Mouse (Mus musculus) testis, postnatal 14 days (tissue): ENCODE results near the gene Ostf1.

Source experiments
- DNase-seq: peaks from one replicate; pipeline ENCODE4 v3.0.0; 2021; ENCODE audit warnings: low spot score

Ostf1 gene

GRCm38 (mm10) chr19:18631644-18632219 is at the start of gene Ostf1, which contains the start of gene Nmrk1:
Ostf1 (minus strand) TSS chr19:18631823.
Nmrk1 (plus strand) TSS chr19:18631950.
- peak; percentile 97 for DNase-seq

- DNase-seq: no peak
Measured at GRCm38 (mm10) chr19:18673116-18673515, 41.5 kb upstream of the Ostf1 start.

- DNase-seq: no peak
Measured at GRCm38 (mm10) chr19:18672498-18672897, 40.9 kb upstream of the Ostf1 start.

- peak; percentile 60 for DNase-seq
Measured at GRCm38 (mm10) chr19:18671056-18671741, 39.6 kb upstream of the Ostf1 start.

GRCm38 (mm10) chr19:18670608-18671007 is 39.0 kb upstream of the Ostf1 start, which contains the start of gene Carnmt1:
Carnmt1 (plus strand) TSS chr19:18670764.
- peak; percentile 98 for DNase-seq

GRCm38 (mm10) chr19:18669551-18669950 is 37.9 kb upstream of the Ostf1 start:
- no peak for DNase-seq

GRCm38 (mm10) chr19:18666966-18667365 is 35.3 kb upstream of the Ostf1 start:
- DNase-seq: no peak

GRCm38 (mm10) chr19:18663904-18664303 is 32.3 kb upstream of the Ostf1 start:
- no peak for DNase-seq

GRCm38 (mm10) chr19:18661683-18662082 is 30.1 kb upstream of the Ostf1 start:
- no peak for DNase-seq

GRCm38 (mm10) chr19:18660466-18660865 is 28.8 kb upstream of the Ostf1 start:
- DNase-seq: no peak

- no peak for DNase-seq
Measured at GRCm38 (mm10) chr19:18659349-18659748, 27.7 kb upstream of the Ostf1 start.

GRCm38 (mm10) chr19:18658473-18658872 is 26.9 kb upstream of the Ostf1 start:
- no peak for DNase-seq

GRCm38 (mm10) chr19:18655999-18656398 is 24.4 kb upstream of the Ostf1 start:
- DNase-seq: no peak

- no peak for DNase-seq
Measured at GRCm38 (mm10) chr19:18654984-18655383, 23.4 kb upstream of the Ostf1 start.

GRCm38 (mm10) chr19:18654330-18654729 is 22.7 kb upstream of the Ostf1 start:
- DNase-seq: no peak

GRCm38 (mm10) chr19:18653058-18653457 is 21.4 kb upstream of the Ostf1 start:
- no peak for DNase-seq

GRCm38 (mm10) chr19:18652592-18652991 is 21.0 kb upstream of the Ostf1 start:
- DNase-seq: no peak

- no peak for DNase-seq
Measured at GRCm38 (mm10) chr19:18650473-18650872, 18.9 kb upstream of the Ostf1 start.

- DNase-seq: no peak
Measured at GRCm38 (mm10) chr19:18649955-18650354, 18.3 kb upstream of the Ostf1 start.

- no peak for DNase-seq
Measured at GRCm38 (mm10) chr19:18648558-18648945, 16.9 kb upstream of the Ostf1 start.

GRCm38 (mm10) chr19:18647775-18648557 is 16.3 kb upstream of the Ostf1 start:
- no peak for DNase-seq

GRCm38 (mm10) chr19:18646853-18647420 is 15.3 kb upstream of the Ostf1 start:
- DNase-seq: no peak

GRCm38 (mm10) chr19:18646397-18646796 is 14.8 kb upstream of the Ostf1 start:
- no peak for DNase-seq
